Mouse (Mus musculus) forebrain, embryonic 12.5 days (tissue): Measurements from ENCODE around the gene Rabgap1l. TPM values are rescaled to one million over a fixed set of nuclear protein-coding genes. Genes with fewer than 3 reads are reported as not detected.
"Not testable (repeated sequence)": the region's sequence is repeated elsewhere in the genome, so short reads cannot be mapped to it uniquely, and the experiment has no call there.

Source experiments
- ATAC-seq: fragments of 200-750 bp; cut with Nextera tagmentation; 2 replicates; pipeline ENCODE4 v1.8.0; 2017; ENCODE audit warnings: moderate TSS enrichment; ENCODE audit not compliant: low FRiP score
- H3K27ac ChIP-seq: fragments of 300-500 bp; sonication (generic); 2 replicates; pipeline ENCODE4 v1.5.1; 2016; ENCODE audit warnings: mild to moderate bottlenecking
- H3K27me3 ChIP-seq: fragments of 300-500 bp; sonication (generic); 2 replicates; pipeline ENCODE4 v1.6.1; 2016; ENCODE audit warnings: mild to moderate bottlenecking
- H3K36me3 ChIP-seq: fragments of 300-500 bp; sonication (generic); replicated peaks from 2 replicates; pipeline ENCODE4 v1.6.1; 2016; ENCODE audit warnings: mild to moderate bottlenecking
- H3K4me1 ChIP-seq: fragments of 300-500 bp; sonication (generic); 2 replicates; pipeline ENCODE4 v1.6.1; 2016
- H3K4me2 ChIP-seq: fragments of 300-500 bp; sonication (generic); 2 replicates; pipeline ENCODE4 v1.6.1; 2016; ENCODE audit warnings: mild to moderate bottlenecking, moderate library complexity
- H3K4me3 ChIP-seq: fragments of 300-500 bp; sonication (generic); replicated peaks from 2 replicates; pipeline ENCODE4 v1.5.1; 2016; ENCODE audit warnings: mild to moderate bottlenecking
- H3K9ac ChIP-seq: fragments of 300-500 bp; sonication (generic); 2 replicates; pipeline ENCODE4 v1.6.1; 2016; ENCODE audit warnings: mild to moderate bottlenecking
- H3K9me3 ChIP-seq: fragments of 300-500 bp; sonication (generic); 2 replicates; pipeline ENCODE4 v1.6.1; 2016
- WGBS: fragments of 180-500 bp; shearing (Covaris S2); methylation state at CpG from one replicate; pipeline ENCODE4 v1.1.7; 2016; 5-methylcytosine and 5-hydroxymethylcytosine counted together
- polyA plus RNA-seq: library from polyadenylated mRNA; unstranded; fragments of >200 nt; fragmentation: Nextera tagmentation; extraction: Ambion mirVana; gene quantifications from 2 replicates; pipeline ENCODE4 v1.2.1, GENCODE M21; 2016

Rabgap1l gene
- polyA plus RNA-seq, 1 experiment from 2014 or later = 19.6 TPM

- Histone ChIP-seq H3K9ac (no peak overlapping the region), H3K4me2 (no peak overlapping the region), H3K27me3 (no peaks in the 10 kb centered on the region), H3K36me3 (no peaks in the 10 kb centered on the region), H3K4me1 (peaks cover 12% of the 10 kb centered on the region), H3K9me3 (no peaks in the 10 kb centered on the region), H3K27ac (0 out of 2 replicates have a peak overlapping the region, but pooled peaks have one; percentile 13), H3K4me3 (no peak overlapping the region)
- no peak for ATAC-seq
- 53% methylated on average over 9 of the region's 9 CpGs for WGBS
These were observed 502.8 kb downstream of the Rabgap1l start for GRCm38 (mm10) chr1:160290242-160290641.

DNA sequence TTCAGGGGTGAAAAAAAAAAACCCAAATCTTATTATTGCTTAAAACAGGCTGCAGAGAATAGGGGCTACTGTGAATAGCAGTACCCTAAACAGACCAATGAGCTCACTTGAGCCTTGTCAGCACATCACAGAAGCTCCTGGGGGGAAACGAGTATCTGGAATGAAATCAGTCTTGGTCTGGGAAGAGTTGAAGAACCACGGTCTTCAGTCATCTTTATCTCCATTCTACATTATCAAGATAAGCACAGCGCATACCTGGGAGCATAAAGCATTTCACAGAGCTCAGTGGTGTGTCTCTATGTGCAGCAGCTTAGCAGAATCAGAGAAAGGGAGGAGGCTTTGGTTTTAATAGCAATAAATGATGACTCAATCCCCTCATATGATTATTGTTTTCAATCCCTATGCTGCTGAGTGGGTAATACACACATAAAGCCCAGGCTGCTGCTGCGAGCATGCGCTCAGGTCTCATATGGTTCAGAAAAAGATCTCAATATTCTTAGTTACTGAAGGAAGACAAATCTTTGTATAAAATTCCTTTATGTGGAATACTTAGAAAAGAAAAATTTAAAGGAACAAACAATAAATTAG is 505.9 kb downstream of the Rabgap1l start:
- Histone ChIP-seq H3K4me1 (peaks cover 12% of the 10 kb centered on the region), H3K27ac (peak overlapping the region; percentile 73), H3K4me2 (no peak overlapping the region), H3K4me3 (no peak overlapping the region), H3K9me3 (no peaks in the 10 kb centered on the region), H3K9ac (no peak overlapping the region), H3K27me3 (no peaks in the 10 kb centered on the region), H3K36me3 (no peaks in the 10 kb centered on the region)
- 62% methylated on average over 5 of the region's 5 CpGs for WGBS
- ATAC-seq = peak; percentile 56; the same call in 1 of the 2 replicates

DNA sequence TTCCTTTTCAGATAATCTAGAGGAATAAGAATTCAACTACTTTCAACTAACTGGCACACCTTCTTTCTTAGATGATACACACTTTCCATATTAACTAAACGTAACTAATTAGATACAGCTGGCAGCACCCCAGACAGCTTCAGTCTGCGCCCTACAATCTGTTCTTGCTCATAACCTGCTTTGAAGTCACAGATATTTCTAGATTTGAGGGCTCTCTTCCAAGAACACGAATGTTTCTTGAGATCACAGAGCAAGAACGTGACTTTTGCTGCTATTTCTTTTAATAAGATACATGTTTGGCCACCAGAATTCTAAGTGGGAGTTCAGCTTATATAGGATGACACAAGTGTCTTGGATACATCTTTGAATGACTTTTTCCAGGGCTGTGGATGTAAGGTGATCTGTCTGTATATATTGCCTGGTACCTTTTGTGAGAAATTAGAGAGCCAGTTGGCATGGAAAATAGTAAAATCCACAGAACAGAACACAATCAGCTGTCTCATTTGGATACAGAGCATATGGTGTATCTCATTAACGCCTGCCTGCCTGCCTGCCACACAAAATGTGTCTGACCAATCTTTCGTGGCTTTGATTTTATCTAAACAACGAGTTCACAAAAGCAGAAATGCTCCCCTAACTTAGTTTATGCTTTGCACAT is 506.5 kb downstream of the Rabgap1l start:
- Histone ChIP-seq H3K27me3 (no peaks in the 10 kb centered on the region), H3K9me3 (no peaks in the 10 kb centered on the region), H3K27ac (peak overlapping the region; percentile 73), H3K4me3 (no peak overlapping the region), H3K36me3 (no peaks in the 10 kb centered on the region), H3K4me1 (peaks cover 12% of the 10 kb centered on the region), H3K9ac (no peak overlapping the region), H3K4me2 (no peak overlapping the region)
- 57% methylated on average over 7 of the region's 7 CpGs for WGBS
- peak; percentile 61 for ATAC-seq

- H3K4me1 ChIP-seq = peaks cover 9% of the 10 kb centered on the region
- H3K9ac ChIP-seq = no peak overlapping the region
- 76% methylated on average over 4 of the region's 4 CpGs for whole genome bisulfite sequencing
- no peak overlapping the region for H3K27ac ChIP-seq
- no peak overlapping the region for H3K4me2 ChIP-seq
- H3K36me3 ChIP-seq = no peaks in the 10 kb centered on the region
- H3K27me3 ChIP-seq = no peaks in the 10 kb centered on the region
- H3K9me3 ChIP-seq = no peaks in the 10 kb centered on the region
- H3K4me3 ChIP-seq = no peak overlapping the region
- no peak for ATAC-seq
These were observed 508.8 kb downstream of the Rabgap1l start for GRCm38 (mm10) chr1:160284241-160284640.

- 91% methylated on average over 2 of the region's 2 CpGs for WGBS
- H3K9me3 ChIP-seq, H3K9ac ChIP-seq, H3K27ac ChIP-seq, H3K27me3 ChIP-seq, H3K36me3 ChIP-seq, H3K4me2 ChIP-seq, H3K4me3 ChIP-seq, ATAC-seq, H3K4me1 ChIP-seq: not testable (repeated sequence)
These were observed 510.7 kb downstream of the Rabgap1l start for GRCm38 (mm10) chr1:160282166-160282874.

DNA sequence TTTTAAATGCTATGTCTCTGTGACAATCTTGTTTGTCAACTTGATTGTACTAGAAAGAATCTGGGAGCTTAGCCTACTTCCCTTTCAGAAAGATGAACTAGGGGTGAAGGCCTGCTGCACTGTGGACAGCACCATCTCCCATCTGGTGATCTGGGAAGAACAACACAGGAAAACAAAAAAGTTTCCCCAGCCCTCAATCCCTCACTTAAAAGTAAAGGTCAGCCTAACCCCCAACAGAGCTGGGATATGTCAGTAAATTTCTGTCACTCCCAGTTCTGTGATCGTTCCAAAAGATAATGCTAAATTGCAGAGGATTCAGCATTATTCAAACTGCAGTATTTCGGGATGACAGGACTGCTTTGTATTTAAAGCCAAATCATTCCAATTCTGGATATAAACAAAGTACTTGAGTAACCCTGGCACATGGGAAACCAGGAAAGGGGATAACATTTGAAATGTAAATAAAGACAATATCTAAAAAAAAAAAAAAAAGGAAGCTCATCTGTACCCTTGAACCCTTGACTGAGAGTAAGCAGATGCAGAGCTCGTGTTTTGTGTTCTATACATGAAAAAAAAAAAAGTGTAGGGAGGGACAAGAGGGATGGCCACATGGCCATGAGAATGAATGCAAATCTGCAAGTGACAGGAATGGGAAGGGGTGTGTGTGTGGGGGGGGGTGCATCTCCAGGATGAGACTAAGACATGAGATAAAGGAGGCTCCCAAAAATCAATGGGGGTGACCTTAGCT is 511.5 kb downstream of the Rabgap1l start:
- 69% methylated on average over 3 of the region's 3 CpGs for WGBS
- H3K4me3 ChIP-seq = no peak overlapping the region
- H3K9ac ChIP-seq = no peak overlapping the region

GRCm38 (mm10) chr1:160280603-160281002 is 512.4 kb downstream of the Rabgap1l start:
- Histone ChIP-seq H3K4me3 (no peak overlapping the region), H3K9me3 (no peaks in the 10 kb centered on the region), H3K27ac (no peak overlapping the region), H3K4me1 (no peaks in the 10 kb centered on the region), H3K4me2 (no peak overlapping the region), H3K27me3 (no peaks in the 10 kb centered on the region), H3K9ac (no peak overlapping the region), H3K36me3 (no peaks in the 10 kb centered on the region)
- 79% methylated on average over 4 of the region's 4 CpGs for WGBS
- no peak for ATAC-seq

More for the DNA sequence above, 511.5 kb downstream of the Rabgap1l start:
- no peaks in the 10 kb centered on the region for H3K36me3 ChIP-seq
- H3K9me3 ChIP-seq = no peaks in the 10 kb centered on the region
- H3K27ac ChIP-seq = no peak overlapping the region
- no peak overlapping the region for H3K4me2 ChIP-seq
- peaks cover under 1% of the 10 kb centered on the region; the same call in 1 of the 2 replicates for H3K4me1 ChIP-seq
- H3K27me3 ChIP-seq = no peaks in the 10 kb centered on the region
- ATAC-seq = no peak

DNA sequence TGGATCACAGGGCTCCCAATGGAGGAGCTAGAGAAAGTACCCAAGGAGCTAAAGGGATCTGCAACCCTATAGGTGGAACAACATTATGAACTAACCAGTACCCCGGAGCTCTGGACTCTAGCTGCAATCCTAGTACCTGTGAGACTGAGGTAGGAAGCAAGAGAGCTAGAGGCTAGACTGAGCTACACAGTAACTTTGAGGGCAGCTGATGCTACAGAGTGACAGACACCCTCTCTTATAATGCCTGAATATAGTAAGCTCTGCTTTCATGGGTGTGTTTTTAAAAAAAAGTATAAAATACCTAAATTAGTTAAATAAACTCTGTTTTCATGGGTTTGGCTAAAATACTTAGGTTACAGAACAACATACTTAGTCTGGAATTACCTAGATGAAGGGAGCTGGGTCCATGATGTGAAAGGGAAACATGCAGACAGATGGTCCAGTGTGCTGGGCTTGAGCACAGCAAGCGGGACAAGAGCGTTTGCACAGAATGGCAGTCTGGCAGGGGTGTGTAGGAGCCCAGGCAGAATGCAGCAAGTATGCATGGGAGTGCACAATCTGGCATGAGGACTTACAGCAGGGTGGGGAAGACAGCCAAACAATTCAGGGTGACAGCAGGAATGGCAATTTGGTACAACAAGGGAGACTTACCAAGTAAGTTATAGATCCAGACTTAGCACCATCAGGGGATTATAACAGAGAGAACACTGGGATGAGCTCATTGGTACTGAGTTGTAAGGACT is 514.9 kb downstream of the Rabgap1l start:
- Histone ChIP-seq H3K27ac (no peak overlapping the region), H3K9ac (no peak overlapping the region), H3K9me3 (no peaks in the 10 kb centered on the region), H3K4me1 (no peaks in the 10 kb centered on the region), H3K36me3 (no peaks in the 10 kb centered on the region), H3K4me2 (no peak overlapping the region), H3K27me3 (no peaks in the 10 kb centered on the region), H3K4me3 (no peak overlapping the region)
- ATAC-seq = peak; percentile 77; the same call in 1 of the 2 replicates
- WGBS = 82% methylated on average over 3 of the region's 3 CpGs

- 78% methylated on average over 2 of the region's 2 CpGs for WGBS
- Histone ChIP-seq H3K4me2 (no peak overlapping the region), H3K4me1 (no peaks in the 10 kb centered on the region), H3K9me3 (no peaks in the 10 kb centered on the region), H3K36me3 (no peaks in the 10 kb centered on the region), H3K27ac (no peak overlapping the region), H3K27me3 (no peaks in the 10 kb centered on the region), H3K9ac (no peak overlapping the region), H3K4me3 (no peak overlapping the region)
- no peak for ATAC-seq
These were observed 517.8 kb downstream of the Rabgap1l start for GRCm38 (mm10) chr1:160275248-160275647.

DNA sequence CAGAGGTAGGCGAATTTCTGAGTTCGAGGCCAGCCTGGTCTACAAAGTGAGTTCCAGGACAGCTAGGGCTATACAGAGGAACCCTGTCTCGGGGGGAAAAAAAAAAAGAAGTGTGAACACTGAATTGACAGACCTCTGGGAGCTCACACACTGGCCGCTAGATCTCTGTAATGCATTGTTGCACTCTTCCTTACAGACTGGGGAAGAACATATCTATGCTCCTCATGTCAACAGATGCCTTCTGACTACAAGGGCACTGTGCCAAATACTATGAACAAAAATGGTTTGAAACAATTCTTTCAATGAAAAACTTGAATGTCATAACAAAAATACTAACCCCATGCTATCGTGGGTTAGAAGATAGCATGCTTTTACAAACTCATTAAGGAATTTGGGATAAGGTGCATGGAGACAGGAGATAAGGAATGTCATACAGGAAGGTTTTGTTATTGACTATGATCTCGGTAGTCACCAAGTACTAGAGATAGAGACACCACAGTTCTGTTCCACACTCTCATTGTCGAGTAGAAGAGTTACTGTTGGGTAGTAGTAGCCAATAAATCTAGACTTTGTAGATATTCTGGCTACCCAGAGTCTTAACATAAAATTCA is 519.8 kb downstream of the Rabgap1l start:
- H3K9ac ChIP-seq = no peak overlapping the region
- H3K9me3 ChIP-seq = no peaks in the 10 kb centered on the region
- no peaks in the 10 kb centered on the region for H3K4me1 ChIP-seq
- H3K27ac ChIP-seq = no peak overlapping the region
- WGBS = 86% methylated on average over 7 of the region's 7 CpGs
- H3K4me3 ChIP-seq = no peak overlapping the region
- no peak overlapping the region for H3K4me2 ChIP-seq
- H3K36me3 ChIP-seq = no peaks in the 10 kb centered on the region
- ATAC-seq = no peak
- no peaks in the 10 kb centered on the region for H3K27me3 ChIP-seq

DNA sequence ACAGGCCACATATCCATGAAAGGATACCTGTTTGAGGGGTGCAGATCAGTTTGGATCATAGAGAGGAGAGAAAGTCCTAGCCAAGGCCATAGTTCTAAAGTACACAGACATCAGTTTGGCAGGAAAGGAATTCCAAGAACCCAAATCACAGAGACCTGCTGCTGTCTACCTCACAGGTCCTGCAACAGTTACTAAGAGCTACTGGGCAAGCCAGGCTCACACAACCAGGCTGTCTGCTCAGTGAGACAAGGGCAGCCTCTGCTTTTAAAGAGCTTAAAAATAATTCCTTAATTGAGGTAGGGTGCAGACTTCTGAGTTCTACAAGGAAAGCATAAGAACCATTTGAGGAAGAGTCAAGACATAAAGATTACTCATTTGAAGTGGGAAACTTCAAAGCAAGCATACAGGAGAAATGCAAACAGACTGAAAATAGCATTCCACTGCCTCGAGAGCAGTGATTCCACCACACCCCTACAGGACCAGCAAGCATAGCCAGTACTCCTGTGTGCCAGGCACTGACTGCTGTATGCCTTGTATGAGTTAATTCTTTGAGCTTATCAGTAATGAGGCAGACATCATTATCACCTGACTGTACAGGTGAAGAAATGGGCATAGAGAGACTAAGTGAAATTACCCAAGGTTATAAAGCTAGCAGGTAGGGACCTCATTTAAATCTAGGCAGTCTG is 521.6 kb downstream of the Rabgap1l start:
- H3K4me1 ChIP-seq = no peaks in the 10 kb centered on the region
- 69% methylated on average over 1 of the region's 1 CpGs for WGBS
- H3K27ac ChIP-seq = no peak overlapping the region
- no peaks in the 10 kb centered on the region for H3K9me3 ChIP-seq
- no peaks in the 10 kb centered on the region for H3K36me3 ChIP-seq
- no peak overlapping the region for H3K4me3 ChIP-seq
- no peak for ATAC-seq
- H3K4me2 ChIP-seq = no peak overlapping the region
- no peak overlapping the region for H3K9ac ChIP-seq
- H3K27me3 ChIP-seq = no peaks in the 10 kb centered on the region
